Mouse (Mus musculus) CH12.LX (cell line): ENCODE results near the gene Msantd1. TPM values are rescaled to one million over a fixed set of nuclear protein-coding genes. Genes with fewer than 3 reads are reported as not detected.

Experiments
- DNase-seq: peaks from one replicate; pipeline ENCODE4 v3.0.0-alpha.2; 2013; ENCODE audit errors: extremely low read depth
- H3K27ac ChIP-seq: 2 replicates; pipeline ENCODE4 v1.5.1; 2012; ENCODE audit warnings: low read depth, mild to moderate bottlenecking, control low read depth, moderate library complexity; ENCODE audit not compliant: insufficient read depth
- H3K27me3 ChIP-seq: replicated peaks from 2 replicates; pipeline ENCODE3; 2012; ENCODE audit warnings: inconsistent platforms
- H3K36me3 ChIP-seq, 2 experiments: replicated peaks in 1 of 2; 2 replicates each; pipeline versions ENCODE3 to v1.6.1; 2012; ENCODE audit warnings: inconsistent platforms in 1 of 2, low read length in 1 of 2, mild to moderate bottlenecking in 1 of 2, mixed read lengths in 1 of 2, moderate library complexity in 1 of 2; ENCODE audit not compliant: control insufficient read depth in 1 of 2, insufficient read depth in 1 of 2
- H3K4me1 ChIP-seq, 2 experiments: 2 replicates each; pipeline ENCODE4 v1.6.1; 2012; ENCODE audit warnings: inconsistent platforms in 1 of 2, moderate library complexity in 1 of 2; ENCODE audit not compliant: insufficient read depth in 2 of 2, control insufficient read depth in 1 of 2
- H3K4me2 ChIP-seq: 2 replicates; pipeline ENCODE4 v1.6.1; 2012; ENCODE audit warnings: low read depth, mild to moderate bottlenecking, control low read depth; ENCODE audit not compliant: poor library complexity, insufficient read depth, severe bottlenecking
- H3K4me3 ChIP-seq, 3 experiments: fragments of 150-350 bp in 1 of 3; sonication (generic) in 1 of 3; replicated peaks in 1 of 3; 2 replicates each; pipeline versions ENCODE3 to v1.5.1; 2011 to 2012; ENCODE audit warnings: low read depth in 2 of 3, low read length in 2 of 3, mild to moderate bottlenecking in 2 of 3, moderate library complexity in 2 of 3, control low read depth in 1 of 3, improper control_type of control experiment in 1 of 3, inconsistent platforms in 1 of 3, mixed read lengths in 1 of 3; ENCODE audit not compliant: poor library complexity in 1 of 3
- H3K79me2 ChIP-seq: replicated peaks from 2 replicates; pipeline ENCODE4 v1.6.1; 2012; ENCODE audit warnings: mild to moderate bottlenecking, moderate library complexity; ENCODE audit not compliant: control insufficient read depth, poor library complexity, insufficient read depth, severe bottlenecking; ENCODE audit errors: extremely low read depth
- H3K9ac ChIP-seq: 2 replicates; pipeline ENCODE4 v1.6.1; 2012; ENCODE audit warnings: low read depth, mild to moderate bottlenecking, control low read depth, moderate library complexity; ENCODE audit not compliant: insufficient read depth
- H3K9me3 ChIP-seq: replicated peaks from 2 replicates; pipeline ENCODE3; 2012; ENCODE audit warnings: low read length, inconsistent platforms, mixed read lengths
- BHLHE40 ChIP-seq: IDR thresholded peaks from 2 replicates; pipeline ENCODE4 v1.6.1; 2011; ENCODE audit warnings: mild to moderate bottlenecking, low read depth, low read length, improper control_type of control experiment
- CHD1 ChIP-seq: IDR thresholded peaks from 2 replicates; pipeline ENCODE4 v1.6.1; 2012; ENCODE audit warnings: low read depth, low read length, improper control_type of control experiment, inconsistent platforms
- CTCF ChIP-seq, 2 experiments: IDR thresholded peaks in 1 of 2; conservative IDR thresholded peaks in 1 of 2; 2 replicates each; pipeline ENCODE4 v1.5.1; 2011 to 2012; ENCODE audit warnings: low read depth in 2 of 2, low read length in 2 of 2, improper control_type of control experiment in 1 of 2, inconsistent platforms in 1 of 2, mild to moderate bottlenecking in 1 of 2, moderate library complexity in 1 of 2
- ETS1 ChIP-seq: conservative IDR thresholded peaks from 2 replicates; pipeline ENCODE4 v1.6.1; 2012; ENCODE audit warnings: low read depth, mild to moderate bottlenecking, inconsistent platforms, low read length, improper control_type of control experiment, moderate library complexity
- JUN ChIP-seq: IDR thresholded peaks from 2 replicates; pipeline ENCODE4 v1.6.1; 2011; ENCODE audit warnings: low read depth, mild to moderate bottlenecking, low read length, improper control_type of control experiment, moderate library complexity; ENCODE audit not compliant: insufficient read depth
- MAZ ChIP-seq: IDR thresholded peaks from 2 replicates; pipeline ENCODE4 v1.6.1; 2012; ENCODE audit warnings: low read depth, mild to moderate bottlenecking, inconsistent platforms, low read length, improper control_type of control experiment, moderate library complexity
- MXI1 ChIP-seq: IDR thresholded peaks from 2 replicates; pipeline ENCODE4 v1.6.1; 2011; ENCODE audit warnings: mild to moderate bottlenecking, low read depth, low read length, improper control_type of control experiment
- MYC ChIP-seq: IDR thresholded peaks from 2 replicates; pipeline ENCODE4 v1.6.1; 2011; ENCODE audit warnings: low read depth, mild to moderate bottlenecking, improper control_type of control experiment, low read length
- NELFE ChIP-seq: IDR thresholded peaks from 2 replicates; pipeline ENCODE4 v1.6.1; 2011; ENCODE audit warnings: low read depth, low read length, improper control_type of control experiment
- NRF1 ChIP-seq: IDR thresholded peaks from 2 replicates; pipeline ENCODE4 v1.6.1; 2014; ENCODE audit warnings: low read depth, mild to moderate bottlenecking, inconsistent platforms, low read length, improper control_type of control experiment, moderate library complexity
- POLR2A ChIP-seq: IDR thresholded peaks from 2 replicates; pipeline ENCODE4 v1.6.1; 2011; ENCODE audit warnings: low read depth, mild to moderate bottlenecking, improper control_type of control experiment, low read length
- RAD21 ChIP-seq: IDR thresholded peaks from 2 replicates; pipeline ENCODE4 v1.6.1; 2011; ENCODE audit warnings: low read depth, mild to moderate bottlenecking, low read length, improper control_type of control experiment, moderate library complexity
- SMC3 ChIP-seq: IDR thresholded peaks from 2 replicates; pipeline ENCODE4 v1.6.1; 2011; ENCODE audit warnings: low read depth, low read length, improper control_type of control experiment
- TBP ChIP-seq: conservative IDR thresholded peaks from 2 replicates; pipeline ENCODE4 v1.6.1; 2011; ENCODE audit warnings: low read depth, low read length, improper control_type of control experiment
- TCF12 ChIP-seq: IDR thresholded peaks from 2 replicates; pipeline ENCODE4 v1.6.1; 2014; ENCODE audit warnings: low read depth, mild to moderate bottlenecking, inconsistent platforms, low read length, improper control_type of control experiment
- UBTF ChIP-seq: IDR thresholded peaks from 2 replicates; pipeline ENCODE4 v1.6.1; 2012; ENCODE audit warnings: low read depth, mild to moderate bottlenecking, inconsistent platforms, low read length, improper control_type of control experiment, moderate library complexity
- USF2 ChIP-seq: conservative IDR thresholded peaks from 2 replicates; pipeline ENCODE4 v1.6.1; 2011; ENCODE audit warnings: low read depth, low read length, improper control_type of control experiment
- ZMIZ1 ChIP-seq: IDR thresholded peaks from 2 replicates; pipeline ENCODE4 v1.6.1; 2012; ENCODE audit warnings: low read depth, mild to moderate bottlenecking, inconsistent platforms, low read length, improper control_type of control experiment
- ZNF384 ChIP-seq: IDR thresholded peaks from 2 replicates; pipeline ENCODE4 v1.6.1; 2012; ENCODE audit warnings: low read depth, low read length, improper control_type of control experiment, inconsistent platforms
- dilution Hi-C: fragments of 300-500 bp; cut with MboI; formaldehyde crosslinking; loops from 2 replicates; pipeline ENCODE4 v1.14.3; 2020; ENCODE audit warnings: low sequenced_read_pairs; ENCODE audit not compliant: extremely low pct_unique_long_range_greater_than_20kb, extremely low pct_ligation_motif_present
- in situ Hi-C: fragments of 300-500 bp; cut with MboI; formaldehyde crosslinking; loops from 3 replicates; pipeline ENCODE4 v1.14.3; 2019; ENCODE audit warnings: low sequenced_read_pairs, low pct_ligation_motif_present, low pct_unique_long_range_greater_than_20kb, mixed read lengths
- polyA plus RNA-seq: library from polyadenylated mRNA; unstranded; fragments of >175 nt; gene quantifications from 2 replicates; pipeline ENCODE4 v1.2.1, GENCODE M21; 2012; ENCODE audit warnings: low read depth; ENCODE audit not compliant: insufficient read length
- total RNA-seq, 2 experiments: library from RNA; depleted of rRNA; stranded (reverse); fragments of 300-350 nt in 1 of 2; fragments of >200 nt in 1 of 2; gene quantifications; 2 replicates each; pipeline ENCODE4 v1.2.3; 2012 to 2014

The Msantd1 gene
- total and polyA plus RNA-seq, 3 experiments = 0.36 to 1.1 (median 0.38) TPM

DNA sequence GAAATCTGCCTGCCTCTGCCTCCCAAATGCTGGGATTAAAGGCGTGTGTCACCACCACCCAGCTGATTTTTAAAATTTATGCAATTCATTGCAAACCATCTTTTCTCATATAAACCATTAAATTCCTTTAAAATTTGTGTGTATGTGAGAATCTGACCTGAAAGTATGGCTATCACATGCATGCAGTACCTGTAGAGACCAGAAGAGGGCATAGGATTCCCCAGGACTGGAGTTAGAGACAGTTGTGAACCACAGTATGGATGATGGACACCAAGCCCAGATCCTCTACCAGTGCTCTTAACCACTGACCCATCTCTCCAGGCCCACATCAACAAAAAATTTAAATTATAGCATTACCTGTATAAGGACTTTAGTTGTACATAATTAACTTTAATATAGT is 25.6 kb downstream of the Msantd1 start:
- H3K27me3 ChIP-seq = peaks cover 22% of the 10 kb centered on the region
- H3K4me1 ChIP-seq = no peaks in the 10 kb centered on the region
- no peak overlapping the region for H3K27ac ChIP-seq
- DNase-seq = no peak
- in situ Hi-C loops = no loop called here
- H3K79me2 ChIP-seq = no peaks in the 10 kb centered on the region
- H3K9ac ChIP-seq = no peak overlapping the region
- H3K9me3 ChIP-seq = peaks cover 2% of the 10 kb centered on the region
- no peak for TF ChIP-seq USF2
- no peak for TF ChIP-seq MXI1
- peak; percentile 36 for TF ChIP-seq SMC3
- no peak for TF ChIP-seq ZMIZ1
- TF ChIP-seq NELFE = no peak
- peak; percentile 44 to 48; a peak in 3 of 4 replicates for TF ChIP-seq CTCF (conservative IDR thresholded peaks at IDR 0.05 in 1 of 2, IDR thresholded peaks at IDR 0.05 in 1 of 2; ENCODE audit: low read depth in 2 of 2, low read length in 2 of 2)
- no peak for TF ChIP-seq NRF1
- peak; percentile 11; the same call in 1 of the 2 replicates for TF ChIP-seq RAD21
- dilution Hi-C loops = no loop called here
- H3K4me3 ChIP-seq = no peak overlapping the region
- H3K4me2 ChIP-seq = no peak overlapping the region
- H3K36me3 ChIP-seq = no peaks in the 10 kb centered on the region

DNA sequence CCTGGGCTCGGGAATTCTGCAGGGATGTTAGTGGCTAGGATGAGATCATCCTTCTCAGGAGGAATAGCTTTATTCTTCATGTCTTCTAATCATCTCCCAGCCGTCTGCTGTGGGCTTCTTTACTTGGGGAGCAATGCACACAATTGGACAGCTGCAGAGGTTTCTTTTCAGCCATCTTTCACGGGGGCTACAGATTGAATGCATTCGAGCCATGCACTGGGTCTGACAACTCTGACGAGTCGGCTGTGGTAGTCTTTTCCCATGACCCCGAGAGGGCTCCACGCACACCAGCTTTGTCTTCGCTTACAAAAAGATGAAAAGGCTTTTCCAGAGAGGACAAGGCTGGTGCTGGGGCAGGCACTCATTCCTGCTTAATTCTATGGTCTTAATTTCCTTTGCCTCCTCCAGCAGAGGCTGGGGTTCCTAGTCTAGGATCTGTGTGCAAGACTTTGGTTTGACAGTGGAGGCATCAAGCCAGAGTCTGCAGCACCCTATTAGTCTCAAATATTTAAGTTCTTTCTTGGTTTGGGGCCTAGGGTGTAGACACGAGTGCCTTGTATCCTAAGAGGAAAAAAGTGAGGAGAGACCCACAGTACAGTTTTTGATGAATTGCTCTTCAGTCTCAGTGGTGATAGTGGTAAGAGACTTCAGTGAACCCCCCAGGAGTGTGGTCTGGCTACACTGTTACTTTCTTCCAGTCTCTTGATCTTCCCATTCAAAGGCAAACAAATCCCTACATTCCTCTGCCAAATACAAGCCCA is 34.1 kb downstream of the Msantd1 start:
- Histone ChIP-seq H3K4me3 (no peak overlapping the region), H3K79me2 (no peaks in the 10 kb centered on the region), H3K4me1 (no peaks in the 10 kb centered on the region), H3K4me2 (no peak overlapping the region), H3K27me3 (peaks cover 76% of the 10 kb centered on the region), H3K27ac (no peak overlapping the region), H3K9me3 (no peaks in the 10 kb centered on the region), H3K9ac (no peak overlapping the region), H3K36me3 (no peaks in the 10 kb centered on the region)
- in situ Hi-C loops = no loop called here
- no peak for DNase-seq
- TF ChIP-seq ZNF384 = no peak
- no peak for TF ChIP-seq ETS1
- no peak for TF ChIP-seq JUN
- no peak for TF ChIP-seq TBP
- no peak for TF ChIP-seq CHD1
- no peak for TF ChIP-seq MYC
- TF ChIP-seq BHLHE40 = no peak
- no peak for TF ChIP-seq TCF12
- TF ChIP-seq MXI1 = no peak
- TF ChIP-seq UBTF = no peak
- TF ChIP-seq POLR2A = no peak
- no peak for TF ChIP-seq MAZ
- dilution Hi-C loops = no loop called here
